In the genomic region with DNA sequence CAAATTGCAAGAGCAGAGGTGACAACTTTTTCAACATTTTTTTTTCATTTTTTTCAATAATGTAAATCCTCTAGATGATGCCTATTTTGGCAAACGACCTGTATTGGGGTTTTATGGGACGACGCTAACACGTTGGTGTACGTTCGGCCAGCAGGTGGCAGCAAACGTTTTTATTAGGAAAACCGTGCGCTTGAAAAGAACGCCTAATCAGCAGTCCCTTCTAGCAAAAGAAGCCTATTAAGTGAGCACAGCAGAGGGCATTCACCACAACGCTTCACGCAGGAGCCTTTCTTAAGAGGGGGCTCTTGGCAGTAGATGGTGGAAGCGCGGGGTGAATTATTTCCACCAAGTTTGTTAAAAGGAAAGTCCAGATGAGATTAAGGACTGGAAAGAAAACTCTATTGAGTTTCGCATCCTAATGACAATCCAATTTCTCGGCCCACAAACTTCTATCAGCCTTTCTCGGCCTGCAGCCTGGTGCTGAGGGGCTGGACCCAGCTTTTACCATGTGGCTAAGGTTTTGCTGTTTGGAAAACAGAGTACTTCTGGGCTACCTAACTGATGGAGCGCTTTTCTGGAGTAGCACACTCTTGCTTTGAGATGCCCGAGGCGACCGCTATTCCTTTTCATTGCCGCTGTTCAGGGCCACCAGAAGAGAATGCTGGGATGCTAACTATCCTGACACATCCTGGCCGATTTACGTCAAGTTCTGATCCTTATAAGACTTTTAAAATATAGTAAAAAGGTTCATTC, we compare ENCODE assay signal across 9 mouse cellular contexts.
A peak's percentile ranks its signal among the peaks of the same experiment; 100 is the strongest.
DNase-seq lines count a peak whose midpoint lies in the region; ATAC-seq lines count a peak whose summit lies in the region.
"Had no signal": no experiment of that assay in that cellular context is flagged by ENCODE, and none has a peak within 500 bp of the region (broad histone marks: within the 10 kb centered on the region; RNA-seq: fewer than 3 reads in every experiment).

No protein-coding gene starts in this region.

- WGBS in intestine, embryonic 16.5 days: 40% methylated on average over 24 of the region's 24 CpGs
- 26% methylated on average over 24 of the region's 24 CpGs for WGBS in midbrain, embryonic 13.5 days

- DNase-seq in adipocyte (ENCODE audit: low spot score): peak; percentile 91
- DNase-seq in cerebellum, postnatal 36 days: peak; percentile 80 to 86
- peak; percentile 89 for DNase-seq in gastrocnemius, postnatal 10 days
- DNase-seq in left cerebral cortex, postnatal 10 days (ENCODE audit: extremely low spot score in 1 of 2, low spot score in 2 of 2): peak; percentile 89
- peak; percentile 56 to 81 for DNase-seq in spleen, adult 18-20 months

- intact Hi-C loops in left cerebral cortex, postnatal 10 days (cut with DNase I): loop anchor here (5.0 kb wide), 2 partner anchors 343 to 538 kb away; a partner anchor contains a TSS

- H3K9ac ChIP-seq in intestine, embryonic 16.5 days (ENCODE audit: low read depth, low read length): no peak overlapping the region
- H3K9ac ChIP-seq in midbrain, embryonic 13.5 days (replicated peaks): no peak overlapping the region
- H3K9ac ChIP-seq: stomach, embryonic 15.5 days had no signal

- no peaks in the 10 kb centered on the region for H3K4me1 ChIP-seq in intestine, embryonic 16.5 days (ENCODE audit: control insufficient read depth, insufficient read depth, low read length)
- no peaks in the 10 kb centered on the region for H3K4me1 ChIP-seq in midbrain, embryonic 13.5 days (replicated peaks)

- no peaks in the 10 kb centered on the region for H3K9me3 ChIP-seq in intestine, embryonic 16.5 days (ENCODE audit: control insufficient read depth, low read length)
- H3K9me3 ChIP-seq in midbrain, embryonic 13.5 days: no peaks in the 10 kb centered on the region
- H3K9me3 ChIP-seq: stomach, embryonic 15.5 days had no signal

- no peak overlapping the region for H3K4me2 ChIP-seq in intestine, embryonic 16.5 days (ENCODE audit: low read depth, low read length)
- peak overlapping the region; percentile 17; the same call in 1 of the 2 replicates for H3K4me2 ChIP-seq in midbrain, embryonic 13.5 days (replicated peaks)
- H3K4me2 ChIP-seq: stomach, embryonic 15.5 days had no signal

- no peak overlapping the region for H3K27ac ChIP-seq in intestine, embryonic 16.5 days (ENCODE audit: low read length)
- no peak overlapping the region for H3K27ac ChIP-seq in midbrain, embryonic 13.5 days
- H3K27ac ChIP-seq: stomach, embryonic 15.5 days had no signal

- ATAC-seq in intestine, embryonic 16.5 days: 0 out of 2 replicates have a peak, but pooled peaks have one; percentile 21
- ATAC-seq in midbrain, embryonic 13.5 days: peak; percentile 85
- no peak for ATAC-seq in erythroblast, adult 5-6 weeks (replicated peaks; ENCODE audit: low FRiP score, poor library complexity, severe bottlenecking)

- H3K4me3 ChIP-seq in intestine, embryonic 16.5 days (ENCODE audit: low read length): no peak overlapping the region
- H3K4me3 ChIP-seq in midbrain, embryonic 13.5 days (replicated peaks): no peak overlapping the region
- H3K4me3 ChIP-seq: stomach, embryonic 15.5 days had no signal

- no peaks in the 10 kb centered on the region for H3K27me3 ChIP-seq in intestine, embryonic 16.5 days (replicated peaks; ENCODE audit: control insufficient read depth, insufficient read depth, low read length)
- H3K27me3 ChIP-seq in midbrain, embryonic 13.5 days: 0 out of 2 replicates have a peak, but pooled peaks cover 2% of the 10 kb centered on the region
- H3K27me3 ChIP-seq: stomach, embryonic 15.5 days had no signal

- no peaks in the 10 kb centered on the region for H3K36me3 ChIP-seq in intestine, embryonic 16.5 days (ENCODE audit: control insufficient read depth, insufficient read depth, low read length)
- H3K36me3 ChIP-seq in midbrain, embryonic 13.5 days: no peaks in the 10 kb centered on the region
- H3K36me3 ChIP-seq: stomach, embryonic 15.5 days had no signal
